Mouse (Mus musculus) heart, postnatal 14 days (tissue): ENCODE data around the gene Aco1. TPM values are rescaled to one million over a fixed set of nuclear protein-coding genes. Genes with fewer than 3 reads are reported as not detected.
A peak's percentile ranks its signal among the peaks of the same experiment; 100 is the strongest.

Experiments
- DNase-seq, 2 experiments: peaks; one replicate each; pipeline ENCODE4 v3.0.0; 2021 to 2022
- intact Hi-C: fragments of 180-260 bp; cut with DNase I; formaldehyde crosslinking; loops from one replicate; pipeline ENCODE4 v1.15.1; 2025
- total RNA-seq, 2 experiments: library from RNA; stranded (reverse); gene quantifications; 2 replicates each; pipeline ENCODE4 v1.2.3; 2021

Gene Aco1
- total RNA-seq, 2 experiments from 2014 or later: 35.7 to 37.1 TPM

DNA sequence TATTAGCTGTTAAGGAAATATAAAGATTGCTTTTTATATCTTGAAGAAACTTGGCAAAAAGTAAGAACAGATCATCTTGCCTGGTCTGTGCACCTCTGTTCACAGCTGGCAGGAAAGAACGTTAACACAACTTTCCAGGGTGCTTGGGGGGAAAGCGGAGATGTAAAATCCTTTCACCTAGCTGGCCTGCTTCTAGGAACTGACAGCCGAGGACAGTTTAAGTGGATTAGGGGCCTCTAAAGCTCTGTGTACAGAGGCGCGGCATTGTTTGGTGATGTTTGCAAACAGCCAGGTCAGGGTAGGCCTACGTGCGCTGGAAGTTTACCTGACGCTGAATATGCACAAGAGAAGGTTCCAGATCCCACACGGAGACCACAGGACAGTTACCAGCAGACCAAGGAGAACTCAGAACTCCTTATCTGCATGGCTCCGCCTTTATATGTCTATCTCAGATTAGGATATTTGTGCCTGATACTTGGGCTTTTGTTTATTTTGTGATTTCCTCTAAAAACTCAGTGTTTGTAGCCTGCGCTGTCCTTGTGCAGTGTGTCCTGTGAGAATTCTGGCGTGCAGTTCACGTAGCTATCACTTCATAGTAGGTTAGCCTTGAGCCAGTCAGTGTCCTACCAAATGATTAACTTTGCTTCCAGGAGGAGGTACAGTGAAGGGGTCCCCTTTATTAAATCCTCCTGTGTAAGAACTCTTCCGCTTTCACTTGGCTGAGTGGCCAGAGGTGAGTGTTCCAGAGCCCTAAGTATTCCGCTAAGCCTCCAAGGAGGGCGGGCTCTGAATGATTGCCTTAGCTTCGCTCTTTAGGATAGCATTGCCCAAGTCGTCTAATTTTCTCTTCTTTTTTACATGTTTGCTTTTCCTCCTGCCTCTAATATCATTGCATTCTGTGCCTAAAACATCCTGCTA lies 14.0 kb downstream of the Aco1 start:
- intact Hi-C loops: no loop called here
- DNase-seq: no peak

DNA sequence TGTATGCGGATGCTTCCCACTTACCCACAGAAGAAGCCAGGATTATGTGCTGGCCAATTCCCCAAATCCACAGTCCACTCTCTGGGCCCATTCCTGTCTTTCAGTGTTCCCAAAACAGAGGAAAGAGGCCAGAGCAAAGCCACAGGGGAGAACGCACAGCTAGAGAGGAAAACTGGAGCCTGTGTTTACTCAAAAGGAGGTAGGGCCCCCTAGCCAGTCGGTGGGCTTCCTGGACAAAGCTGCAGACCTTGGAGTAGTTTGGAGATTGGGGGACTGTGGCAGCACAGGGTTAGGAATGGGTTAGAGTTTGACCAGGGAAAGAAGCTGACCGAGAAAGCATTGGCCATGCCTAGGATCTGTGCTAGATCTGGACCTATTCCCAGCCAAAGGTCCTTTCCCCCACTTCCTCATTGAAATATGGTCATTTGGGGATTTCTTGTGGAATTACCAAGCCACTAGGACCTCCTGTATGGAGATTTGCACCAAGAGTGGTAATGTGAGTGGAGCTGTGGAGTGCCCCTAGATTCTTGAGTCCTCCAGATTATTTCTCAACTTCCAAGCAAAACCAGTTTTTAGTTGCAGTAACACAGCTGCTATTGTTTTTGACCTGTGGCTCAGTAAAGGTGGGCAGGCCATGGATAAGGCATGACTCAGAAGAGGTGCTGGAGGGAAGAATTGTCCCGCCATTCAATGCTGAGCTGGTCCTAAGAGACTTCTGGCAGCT lies 14.8 kb downstream of the Aco1 start:
- DNase-seq: no peak
- intact Hi-C loops: no loop called here

DNA sequence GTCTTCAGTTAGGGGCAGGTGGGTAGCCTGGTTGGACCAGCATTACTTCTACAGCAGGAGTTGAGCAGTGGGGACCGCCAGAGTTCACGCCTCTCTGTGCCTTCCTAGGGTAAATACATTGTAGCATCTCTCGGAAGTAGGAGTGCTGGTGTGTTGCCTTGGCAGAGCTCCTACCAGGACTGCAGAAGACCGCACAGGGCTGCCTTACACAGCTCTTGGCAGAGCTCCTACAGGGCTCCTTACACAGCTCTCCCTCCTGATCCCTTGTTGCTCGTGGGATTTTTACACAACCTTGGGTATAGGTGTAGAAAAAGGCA lies 15.3 kb downstream of the Aco1 start:
- DNase-seq: no peak
- intact Hi-C loops: no loop called here

DNA sequence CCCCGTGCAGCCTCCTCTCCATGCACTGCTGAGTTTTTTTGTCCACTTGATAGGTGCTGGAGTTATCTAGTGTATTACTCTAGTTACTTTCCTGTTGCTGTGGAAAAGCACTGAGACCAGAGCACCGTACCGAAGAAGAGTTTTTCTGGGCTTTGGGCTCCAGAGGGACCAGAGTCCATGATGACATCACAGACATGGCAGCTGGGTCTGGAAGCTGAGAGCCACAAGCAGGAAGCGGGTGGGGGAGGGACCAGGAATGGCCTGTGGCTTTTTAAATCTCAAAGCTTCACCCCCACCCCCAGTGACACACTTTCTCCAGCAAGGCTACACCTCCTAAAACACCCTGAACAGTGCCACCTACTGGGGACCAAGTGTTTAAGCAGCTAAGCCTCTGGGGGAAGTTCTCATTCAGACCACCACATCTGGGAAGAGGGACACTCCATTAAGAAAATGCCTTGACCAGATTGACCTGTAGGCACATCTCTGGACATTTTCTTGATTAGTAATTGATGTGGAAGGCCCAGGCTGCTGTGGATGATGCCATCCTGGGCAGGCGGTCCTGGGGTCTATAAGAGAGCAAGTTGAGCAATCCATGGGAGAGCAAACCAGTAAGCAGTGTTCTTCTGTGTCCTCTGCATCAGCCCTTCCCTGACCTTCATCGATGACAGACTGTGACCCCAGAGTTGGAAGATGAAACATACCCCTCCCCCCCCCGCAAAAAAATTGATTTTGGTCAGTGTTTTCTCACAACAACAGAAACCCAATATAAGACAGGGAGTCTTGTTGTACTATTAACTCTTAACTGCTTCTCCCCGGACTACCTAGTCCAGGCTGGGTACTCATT lies 17.9 kb downstream of the Aco1 start:
- DNase-seq: no peak
- intact Hi-C loops: no loop called here

DNA sequence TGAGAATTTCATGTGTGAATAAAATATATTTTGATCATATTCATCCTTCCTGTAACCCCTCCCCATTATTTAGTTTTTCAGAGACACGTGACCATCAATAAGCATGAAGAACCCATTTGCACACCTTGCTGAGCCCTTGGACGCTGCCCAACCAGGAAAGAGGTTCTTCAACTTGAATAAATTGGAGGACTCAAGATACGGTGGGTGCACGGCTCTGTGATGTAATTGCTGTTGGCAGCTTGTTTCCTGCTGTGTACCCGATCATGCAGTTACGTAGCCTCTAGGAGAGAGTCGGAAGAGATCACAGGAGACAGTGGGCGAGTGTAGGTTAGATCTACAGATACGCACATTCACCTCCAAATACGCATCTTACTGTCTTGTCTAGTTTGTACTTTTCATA lies 20.8 kb downstream of the Aco1 start:
- intact Hi-C loops: no loop called here

DNA sequence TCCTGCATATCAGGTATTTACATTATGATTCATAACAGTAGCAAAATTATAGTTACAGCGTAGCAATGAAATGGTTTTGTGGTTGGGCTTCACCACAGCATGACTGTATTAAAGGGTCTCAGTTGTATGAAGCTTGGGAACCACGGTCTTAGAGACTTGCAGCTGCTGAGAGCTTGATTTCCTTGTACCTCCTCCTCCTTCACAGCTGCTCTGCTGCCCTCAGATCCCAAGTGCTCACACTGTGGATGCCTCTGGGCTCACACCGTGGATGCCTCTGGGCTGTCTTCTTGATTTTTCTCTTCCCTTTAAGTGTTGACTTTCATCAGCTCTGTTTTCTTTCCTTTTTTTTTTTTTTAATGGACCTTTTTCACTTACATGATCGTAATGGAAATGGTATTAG lies 28.6 kb downstream of the Aco1 start:
- intact Hi-C loops: no loop called here
- DNase-seq: no peak

More for the DNA sequence above, 20.8 kb downstream of the Aco1 start:
- no peak for DNase-seq

DNA sequence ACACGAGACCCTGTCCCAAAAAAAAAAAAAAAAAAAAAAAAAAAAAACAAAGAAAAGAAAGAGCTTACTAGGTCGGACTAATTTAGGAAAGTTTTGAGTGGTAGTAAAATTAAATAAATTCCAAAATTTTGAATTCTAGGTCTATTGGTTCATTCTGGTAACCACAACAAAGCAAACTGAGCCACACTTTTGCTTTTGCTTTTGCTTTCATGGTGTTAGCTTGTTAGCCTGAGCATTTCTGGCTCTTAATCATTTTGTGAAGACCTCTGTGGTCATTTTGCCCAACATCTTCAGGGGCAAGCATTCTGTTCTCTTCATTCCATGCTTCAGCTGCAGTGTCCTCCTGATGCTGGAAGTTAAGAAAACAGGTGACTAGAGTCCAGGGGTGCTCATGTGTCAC lies 29.5 kb downstream of the Aco1 start:
- no peak for DNase-seq
- intact Hi-C loops: no loop called here

DNA sequence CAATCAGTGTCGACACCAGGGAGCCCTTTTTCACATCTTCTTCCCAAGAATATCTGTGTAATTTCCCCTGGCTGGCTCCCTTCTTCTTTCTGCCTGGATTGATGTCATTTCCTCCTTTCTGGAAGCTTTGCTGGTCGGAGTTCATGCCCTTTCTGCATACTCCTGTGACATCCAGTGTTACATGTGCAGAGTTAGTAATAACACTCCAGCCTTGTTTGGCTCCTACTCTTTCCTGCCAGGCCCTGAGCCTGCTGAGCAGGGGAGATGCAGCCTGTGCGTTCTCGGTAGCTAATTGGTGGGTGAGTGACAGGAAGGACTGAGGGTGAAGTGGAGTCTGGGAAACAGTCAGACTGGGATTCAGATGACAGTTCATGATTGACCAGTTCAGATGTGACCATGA lies 31.4 kb downstream of the Aco1 start:
- intact Hi-C loops: no loop called here
- peak in 1 of 2 experiments; percentile 10 for DNase-seq

DNA sequence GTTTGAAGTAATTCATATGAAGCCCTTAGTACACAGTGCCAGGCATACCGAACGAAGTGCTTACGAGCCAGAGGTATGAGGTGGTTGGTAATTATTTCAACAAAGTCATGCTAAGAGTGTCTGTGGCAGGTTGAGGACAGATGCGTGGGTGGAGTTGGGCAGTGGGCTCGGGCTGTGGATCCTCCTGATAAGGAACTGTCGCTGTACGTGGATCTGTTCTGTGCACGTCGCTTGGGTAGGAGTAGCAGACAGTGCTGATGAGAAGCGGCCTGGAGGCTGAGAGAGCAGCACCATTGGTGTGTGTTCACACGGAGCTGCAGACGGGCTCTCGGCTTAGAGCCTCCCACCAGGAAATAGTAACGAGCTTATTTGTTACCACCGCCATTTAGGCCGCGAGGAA lies 35.7 kb downstream of the Aco1 start:
- intact Hi-C loops: no loop called here
- no peak for DNase-seq

DNA sequence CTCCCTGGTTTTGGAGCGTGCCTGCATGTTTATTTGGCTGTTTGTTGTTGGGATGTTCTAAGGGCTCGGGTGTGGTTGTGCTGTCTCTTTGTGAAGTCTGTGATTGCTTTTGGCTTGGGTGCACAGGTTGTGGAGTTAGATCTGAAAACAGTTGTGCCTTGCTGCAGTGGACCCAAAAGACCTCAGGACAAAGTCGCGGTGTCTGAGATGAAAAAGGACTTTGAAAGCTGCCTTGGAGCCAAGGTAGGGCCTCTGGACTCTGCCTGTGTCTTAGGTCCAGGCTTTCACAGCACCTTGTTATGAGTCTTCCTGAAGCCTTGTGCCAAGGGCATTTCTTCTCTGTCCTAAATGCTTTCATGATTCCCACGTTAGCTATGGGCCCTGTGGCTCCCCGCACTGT lies 37.2 kb downstream of the Aco1 start:
- no peak for DNase-seq
- intact Hi-C loops: no loop called here

DNA sequence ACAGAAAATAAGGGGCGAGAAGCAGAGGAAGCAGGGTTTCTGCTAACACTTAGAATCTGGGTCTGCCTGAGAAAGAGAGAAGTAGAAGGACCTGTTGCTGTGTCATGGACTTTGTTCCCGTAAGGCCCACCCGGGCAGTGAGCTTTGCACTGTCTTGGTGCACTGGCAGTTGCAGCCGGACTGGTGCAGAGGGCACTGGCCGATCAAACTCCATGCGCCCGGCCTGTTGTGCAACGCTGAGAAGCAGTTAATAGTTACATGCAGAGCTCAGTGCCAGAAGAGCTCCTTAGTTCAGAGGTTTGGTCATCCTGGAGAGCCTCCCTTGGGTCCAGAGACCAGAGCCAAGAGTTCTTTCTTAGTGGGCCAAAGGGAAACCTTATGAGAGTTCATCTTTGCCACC lies 38.8 kb downstream of the Aco1 start:
- intact Hi-C loops: loop anchor here (2.0 kb wide), 2 partner anchors 41 to 105 kb away; no protein-coding TSS in a partner anchor
- no peak for DNase-seq

DNA sequence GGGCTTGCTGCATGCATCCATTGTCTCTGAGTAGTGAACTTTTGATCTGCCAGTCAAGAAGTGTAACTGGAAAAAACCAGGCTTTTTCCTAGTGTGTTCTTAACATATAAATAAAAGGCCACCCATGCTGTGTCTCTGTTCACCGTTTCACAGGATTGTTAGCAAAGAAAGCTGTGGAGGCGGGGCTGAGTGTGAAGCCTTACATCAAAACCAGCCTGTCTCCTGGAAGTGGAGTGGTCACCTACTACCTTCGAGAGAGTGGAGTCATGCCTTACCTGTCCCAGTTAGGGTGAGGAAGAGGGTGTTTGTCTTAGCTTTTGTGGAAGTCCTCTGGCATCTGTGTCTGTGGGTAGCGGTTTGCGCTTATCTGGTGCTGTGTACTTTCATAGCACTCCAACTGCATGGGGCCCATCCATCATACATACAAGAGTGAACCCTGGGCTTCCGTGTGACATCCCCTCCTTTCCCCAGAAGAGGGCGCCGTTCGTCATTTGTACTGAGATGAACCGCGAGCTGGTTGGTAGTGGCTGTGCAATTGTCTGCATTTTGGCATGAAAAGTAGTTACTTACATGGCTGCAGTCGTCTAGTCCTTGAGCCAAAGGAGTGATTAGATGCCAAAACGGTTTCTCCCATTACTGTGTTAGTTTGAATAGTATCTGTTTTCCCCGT lies 39.9 kb downstream of the Aco1 start:
- intact Hi-C loops: loop anchor here (2.0 kb wide), 2 partner anchors 42 to 104 kb away; no protein-coding TSS in a partner anchor
- peak; percentile 56 to 74 for DNase-seq

DNA sequence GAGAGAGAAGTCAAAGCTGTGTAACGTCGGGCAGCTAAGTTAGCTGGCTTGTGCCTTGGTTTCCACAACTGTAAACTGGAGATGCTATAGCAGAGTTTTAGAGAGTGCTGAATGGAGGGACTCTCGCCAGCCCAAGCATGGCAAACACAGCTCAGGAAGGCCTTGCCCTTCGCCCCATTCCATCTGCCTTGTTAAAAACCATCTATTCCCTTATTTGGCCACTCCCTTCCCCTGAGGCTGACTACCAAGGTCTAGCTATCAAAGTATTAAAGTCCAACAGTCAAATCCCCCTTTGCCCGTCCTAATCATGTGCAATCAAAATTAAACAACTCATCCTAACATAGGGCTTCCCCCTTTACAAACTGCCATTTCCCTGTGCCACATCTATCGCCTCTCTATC lies 40.9 kb downstream of the Aco1 start:
- DNase-seq: no peak
- intact Hi-C loops: loop anchor here (2.0 kb wide), 2 partner anchors 43 to 103 kb away; no protein-coding TSS in a partner anchor

DNA sequence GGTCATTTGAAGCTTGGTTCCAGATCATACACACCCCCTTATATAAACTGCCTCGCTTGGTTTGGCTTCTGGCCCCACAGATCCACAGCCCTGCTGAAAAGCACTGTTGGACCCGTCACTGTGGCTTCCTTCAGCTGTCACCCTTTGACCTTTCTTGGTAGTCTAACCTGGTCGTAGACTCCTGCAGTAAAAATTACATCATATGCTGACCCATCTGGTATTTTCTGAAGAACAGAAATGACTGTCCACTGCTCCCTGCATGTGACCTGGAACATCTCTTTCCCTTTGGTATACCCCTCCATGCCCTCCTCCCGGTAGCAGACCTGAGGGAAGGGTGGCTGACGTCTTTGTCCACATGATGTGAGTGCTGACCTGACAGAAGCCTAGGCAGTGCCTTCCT lies 41.6 kb downstream of the Aco1 start:
- no peak for DNase-seq
- intact Hi-C loops: no loop called here

DNA sequence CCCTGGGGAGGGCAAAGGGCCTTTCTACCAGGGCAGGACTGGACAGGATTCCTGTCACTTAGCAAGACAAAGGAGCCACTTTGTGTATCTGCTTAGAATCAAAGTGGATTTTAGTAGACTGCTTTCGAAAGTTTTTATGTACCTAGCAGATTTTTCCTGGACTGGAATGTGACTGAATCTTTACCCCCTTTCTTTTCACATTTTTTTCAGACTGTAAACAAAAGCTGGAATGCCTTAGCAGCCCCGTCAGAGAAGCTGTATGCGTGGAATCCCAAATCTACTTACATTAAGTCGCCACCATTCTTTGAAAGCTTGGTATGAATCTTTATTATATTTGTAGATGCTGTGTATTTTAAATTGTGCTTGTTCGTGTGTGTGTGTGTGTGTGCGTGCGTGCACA lies 45.1 kb downstream of the Aco1 start:
- intact Hi-C loops: no loop called here
- DNase-seq: no peak

DNA sequence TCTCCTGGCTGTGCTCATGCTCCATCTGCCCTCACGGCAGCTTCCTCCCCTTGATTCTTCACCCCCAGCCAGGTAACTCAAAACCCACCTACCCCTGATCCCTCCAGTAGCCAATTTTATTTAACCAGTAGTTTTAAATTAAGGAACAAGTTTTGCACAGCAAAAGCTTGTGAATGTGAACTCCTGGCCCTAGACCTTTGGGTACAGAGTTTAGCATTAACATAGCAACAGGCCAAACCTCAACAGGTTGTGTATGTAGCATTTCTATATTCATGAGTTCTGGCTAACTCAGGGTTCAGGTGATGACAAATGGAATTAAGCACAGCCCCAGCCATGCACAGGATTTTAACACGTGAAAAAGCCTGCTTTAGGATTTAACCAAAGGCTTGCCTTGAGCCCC lies 49.4 kb downstream of the Aco1 start:
- no peak for DNase-seq
- intact Hi-C loops: no loop called here

DNA sequence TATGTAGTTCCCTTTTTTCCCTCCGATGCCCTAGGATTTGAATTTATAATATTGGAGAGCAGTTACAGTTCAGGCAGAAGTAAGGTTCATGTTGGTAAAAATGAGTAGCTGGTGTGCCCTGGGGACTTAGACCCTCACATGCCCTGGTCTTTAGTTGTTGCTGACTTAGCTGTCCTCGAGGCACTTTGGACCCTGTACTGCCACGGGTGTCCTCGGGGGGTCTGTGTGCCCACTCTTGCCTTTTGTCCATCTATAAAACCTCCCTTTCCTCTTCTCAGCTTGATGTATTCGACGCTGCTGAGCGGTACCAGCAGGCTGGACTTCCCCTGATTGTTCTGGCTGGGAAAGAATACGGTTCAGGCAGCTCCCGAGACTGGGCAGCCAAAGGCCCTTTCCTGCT lies 50.6 kb downstream of the Aco1 start:
- DNase-seq: no peak
- intact Hi-C loops: no loop called here

DNA sequence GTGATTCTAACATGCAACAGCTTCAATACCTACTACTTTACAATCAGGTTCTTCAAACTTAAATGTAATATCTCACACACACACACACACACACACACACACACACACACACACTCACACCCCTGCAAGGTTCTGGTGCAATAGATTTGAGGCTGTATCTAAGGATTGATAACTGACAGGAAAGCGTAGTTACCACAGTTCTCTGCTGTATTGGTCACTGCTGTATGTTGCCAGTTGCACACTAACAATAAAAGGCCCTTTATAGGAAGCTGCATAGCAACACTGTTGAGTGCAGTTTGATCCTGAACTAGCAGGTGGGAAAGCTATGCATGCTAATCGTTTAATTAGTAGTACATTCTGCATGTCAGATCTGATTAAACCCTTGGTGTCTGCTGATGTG lies 52.5 kb downstream of the Aco1 start:
- no peak for DNase-seq
- intact Hi-C loops: no loop called here

DNA sequence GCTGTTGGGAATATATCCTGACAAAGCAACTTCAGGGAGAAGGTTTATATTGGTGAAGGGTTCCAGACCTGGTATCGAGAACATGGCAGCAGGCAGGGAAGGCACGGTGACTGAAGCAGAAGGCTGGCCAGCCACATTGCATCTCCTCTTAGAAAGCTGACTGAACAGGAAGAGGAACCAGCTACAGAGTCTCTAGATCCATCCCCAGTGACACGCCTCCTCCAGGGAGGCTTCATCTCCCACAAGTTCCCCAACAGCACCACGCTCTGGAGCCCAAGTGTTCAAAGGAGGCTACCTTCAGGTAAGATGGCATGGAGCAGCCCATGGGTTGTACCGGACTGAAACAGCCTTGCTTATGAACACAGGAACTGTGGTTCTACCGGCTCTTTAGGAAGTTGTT lies 59.3 kb downstream of the Aco1 start:
- intact Hi-C loops: no loop called here
- DNase-seq: no peak

DNA sequence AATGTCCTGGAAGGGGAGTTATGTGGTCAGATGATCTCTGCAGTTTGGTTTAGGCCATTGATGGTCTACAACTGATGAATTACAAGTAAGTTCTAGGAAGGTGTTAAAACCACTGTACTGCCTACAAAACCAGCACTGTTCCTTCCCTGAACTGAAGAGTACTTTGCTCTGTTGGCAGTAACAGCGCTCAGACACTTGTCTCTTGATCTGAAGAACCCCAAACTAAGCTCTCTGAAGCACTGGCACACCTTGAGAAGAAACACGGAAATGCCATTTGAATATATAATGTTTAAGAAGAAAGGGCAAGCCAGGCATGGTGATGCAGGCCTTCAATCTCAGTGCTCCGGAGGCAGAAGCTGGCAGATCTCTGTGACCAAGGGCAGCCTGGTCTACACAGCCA lies 61.5 kb downstream of the Aco1 start:
- intact Hi-C loops: no loop called here
- no peak for DNase-seq
